In genomic region chr2:144593951-144594651, GRCm38 (mm10) we compare ENCODE assay signal across 8 mouse cellular contexts. TPM values are rescaled to one million over a fixed set of nuclear protein-coding genes. Genes with fewer than 3 reads are reported as not detected.
A peak's percentile ranks its signal among the peaks of the same experiment; 100 is the strongest.
DNase-seq lines count a peak whose midpoint lies in the region; ATAC-seq and TF ChIP-seq lines count a peak whose summit lies in the region.

Smim26 (plus strand) TSS chr2:144594054.

- peak within 1 kb of the TSS; percentile 76 for H3K4me3 ChIP-seq in cerebellum, adult 2 months (replicated peaks; ENCODE audit: insufficient read depth, low read depth, low read length)
- H3K4me3 ChIP-seq in forebrain, postnatal 0 days (ENCODE audit: low read depth, low read length), result peak within 1 kb of the TSS; percentile 55
- peak within 1 kb of the TSS; percentile 76 for H3K4me3 ChIP-seq in lung, embryonic 16.5 days (ENCODE audit: low read length)

- peak within 1 kb of the TSS; percentile 57 for H3K4me2 ChIP-seq in forebrain, postnatal 0 days (ENCODE audit: low read depth)
- peak within 1 kb of the TSS; percentile 76 for H3K4me2 ChIP-seq in lung, embryonic 16.5 days (ENCODE audit: low read depth, low read length)

- no peaks in the 10 kb centered on the region for H3K4me1 ChIP-seq in cerebellum, adult 2 months (ENCODE audit: control insufficient read depth, insufficient read depth, low read length)
- no peaks in the 10 kb centered on the region for H3K4me1 ChIP-seq in forebrain, postnatal 0 days (ENCODE audit: insufficient read depth)
- no peaks in the 10 kb centered on the region for H3K4me1 ChIP-seq in lung, embryonic 16.5 days (replicated peaks; ENCODE audit: control insufficient read depth, insufficient read depth, low read length)

- peak; percentile 63 for DNase-seq in MEL-GATA-1-ER (ENCODE audit: extremely low read depth, low read depth)
- peak; percentile 81 to 83 for DNase-seq in cerebellum, adult 2 months
- DNase-seq in forebrain, postnatal 0 days, result peak; percentile 88
- DNase-seq in heart, postnatal 4 days, result peak; percentile 74
- DNase-seq in layer of hippocampus, adult 9-10 months (ENCODE audit: low spot score), result peak; percentile 65
- DNase-seq in ovary, postnatal 10 days (ENCODE audit: low spot score), result peak; percentile 51
- DNase-seq in thymus, postnatal 10 days (ENCODE audit: low spot score in 2 of 2), result peak; percentile 63 to 64

- H3K27me3 ChIP-seq in cerebellum, adult 2 months (ENCODE audit: control insufficient read depth, insufficient read depth, low read length), result no peaks in the 10 kb centered on the region
- H3K27me3 ChIP-seq in forebrain, postnatal 0 days (ENCODE audit: insufficient read depth, low read length), result no peaks in the 10 kb centered on the region
- no peaks in the 10 kb centered on the region for H3K27me3 ChIP-seq in lung, embryonic 16.5 days (ENCODE audit: control insufficient read depth, insufficient read depth, low read depth, low read length)

- 0 out of 2 replicates have a peak within 1 kb of the TSS, but pooled peaks have one; percentile 17 for H3K27ac ChIP-seq in cerebellum, adult 2 months (ENCODE audit: insufficient read depth, low read length)
- H3K27ac ChIP-seq in forebrain, postnatal 0 days (ENCODE audit: low read depth, low read length), result 0 out of 2 replicates have a peak within 1 kb of the TSS, but pooled peaks have one; percentile 15
- H3K27ac ChIP-seq in lung, embryonic 16.5 days (ENCODE audit: low read length), result no peak within 1 kb of the TSS

- H3K9ac ChIP-seq in forebrain, postnatal 0 days, result peak within 1 kb of the TSS; percentile 57
- H3K9ac ChIP-seq in lung, embryonic 16.5 days (ENCODE audit: low read length), result peak within 1 kb of the TSS; percentile 79

- TF ChIP-seq CTCF in cerebellum, adult 2 months (IDR thresholded peaks at IDR 0.05; ENCODE audit: borderline replicate concordance, insufficient read depth, low read depth, low read length), result no peak
- no peak for TF ChIP-seq CTCF in forebrain, postnatal 0 days (IDR thresholded peaks at IDR 0.05; ENCODE audit: low read depth)

- peaks cover 9% of the 10 kb centered on the region for H3K36me3 ChIP-seq in forebrain, postnatal 0 days (ENCODE audit: insufficient read depth)
- H3K36me3 ChIP-seq in lung, embryonic 16.5 days (ENCODE audit: control insufficient read depth, insufficient read depth, low read length), result peaks cover 2% of the 10 kb centered on the region; the same call in 1 of the 2 replicates

- 1% methylated on average over 31 of the region's 31 CpGs for WGBS in cerebellum, adult 2 months
- WGBS in forebrain, postnatal 0 days, result 1% methylated on average over 31 of the region's 31 CpGs
- WGBS in lung, embryonic 16.5 days, result under 1% methylated on average over 31 of the region's 31 CpGs

- peak; percentile 99 for ATAC-seq in forebrain, postnatal 0 days
- peak; percentile 99 for ATAC-seq in lung, embryonic 16.5 days (ENCODE audit: low read depth)

- H3K9me3 ChIP-seq in forebrain, postnatal 0 days (ENCODE audit: low read length), result no peaks in the 10 kb centered on the region
- H3K9me3 ChIP-seq in lung, embryonic 16.5 days (ENCODE audit: control insufficient read depth, low read length), result no peaks in the 10 kb centered on the region

- peak; percentile 66; the same call in 1 of the 2 replicates for TF ChIP-seq POLR2A in cerebellum, adult 2 months (IDR thresholded peaks at IDR 0.05; ENCODE audit: borderline replicate concordance, insufficient read depth, low read length)

RNA-seq across cellular contexts. Expression of gene Smim26, which starts in this region (rescaled TPM):
- 87.1 and 99.1 TPM in 2 replicates for polyA plus RNA-seq in cerebellum, adult 2 months (2012; rRNA removed)
- total RNA-seq in forebrain, postnatal 0 days (2014; rRNA removed), result 22.7 and 60.6 TPM in 2 replicates
- polyA plus RNA-seq in forebrain, postnatal 0 days (2015; fragmentation: Nextera tagmentation; extraction: Ambion mirVana), result 71.3 and 86.1 TPM in 2 replicates
- total RNA-seq in heart, postnatal 4 days (2021), result 10 to 100 TPM; 52.3 to 53.8 TPM
- polyA plus RNA-seq in lung, embryonic 16.5 days (2015; fragmentation: Nextera tagmentation; extraction: Ambion mirVana), result 32.4 and 33.8 TPM in 2 replicates
